Mouse (Mus musculus) lung, embryonic 16.5 days (tissue): ENCODE results near the gene Musk. TPM values are rescaled to one million over a fixed set of nuclear protein-coding genes. Genes with fewer than 3 reads are reported as not detected.
A peak's percentile ranks its signal among the peaks of the same experiment; 100 is the strongest.

ENCODE experiments used
- ATAC-seq: fragments of 200-750 bp; cut with Nextera tagmentation; 2 replicates; pipeline ENCODE4 v1.8.0; 2017; ENCODE audit warnings: low read depth, mild to moderate bottlenecking, moderate library complexity
- H3K27ac ChIP-seq: fragments of 300-500 bp; sonication (generic); 2 replicates; pipeline ENCODE4 v1.5.1; 2014; ENCODE audit warnings: mild to moderate bottlenecking, control low read depth, low read length
- H3K27me3 ChIP-seq: fragments of 300-500 bp; sonication (generic); 2 replicates; pipeline ENCODE4 v1.6.1; 2014; ENCODE audit warnings: low read depth, low read length, mixed read lengths; ENCODE audit not compliant: control insufficient read depth, insufficient read depth
- H3K36me3 ChIP-seq: fragments of 300-500 bp; sonication (generic); 2 replicates; pipeline ENCODE4 v1.6.1; 2014; ENCODE audit warnings: low read length; ENCODE audit not compliant: control insufficient read depth, insufficient read depth
- H3K4me1 ChIP-seq: fragments of 300-500 bp; sonication (generic); replicated peaks from 2 replicates; pipeline ENCODE4 v1.6.1; 2014; ENCODE audit warnings: low read length, mixed read lengths; ENCODE audit not compliant: control insufficient read depth, insufficient read depth
- H3K4me2 ChIP-seq: fragments of 300-500 bp; sonication (generic); 2 replicates; pipeline ENCODE4 v1.6.1; 2014; ENCODE audit warnings: low read depth, low read length, control low read depth
- H3K4me3 ChIP-seq: fragments of 300-500 bp; sonication (generic); 2 replicates; pipeline ENCODE4 v1.5.1; 2014; ENCODE audit warnings: mild to moderate bottlenecking, low read length, control low read depth
- H3K9ac ChIP-seq: fragments of 300-500 bp; sonication (generic); 2 replicates; pipeline ENCODE4 v1.6.1; 2014; ENCODE audit warnings: low read length, control low read depth
- H3K9me3 ChIP-seq: fragments of 300-500 bp; sonication (generic); 2 replicates; pipeline ENCODE4 v1.6.1; 2016; ENCODE audit warnings: low read length; ENCODE audit not compliant: control insufficient read depth
- WGBS: fragments of 180-500 bp; shearing (Covaris S2); extraction: QIAGEN DNeasy Blood & Tissue Kit; methylation state at CpG from one replicate; pipeline ENCODE4 v1.1.7; 2014; 5-methylcytosine and 5-hydroxymethylcytosine counted together
- polyA plus RNA-seq: library from polyadenylated mRNA; unstranded; fragments of >200 nt; fragmentation: Nextera tagmentation; extraction: Ambion mirVana; gene quantifications from 2 replicates; pipeline ENCODE4 v1.2.1, GENCODE M21; 2015

Musk gene
- polyA plus RNA-seq, 1 experiment from 2014 or later = 0.06 TPM

DNA sequence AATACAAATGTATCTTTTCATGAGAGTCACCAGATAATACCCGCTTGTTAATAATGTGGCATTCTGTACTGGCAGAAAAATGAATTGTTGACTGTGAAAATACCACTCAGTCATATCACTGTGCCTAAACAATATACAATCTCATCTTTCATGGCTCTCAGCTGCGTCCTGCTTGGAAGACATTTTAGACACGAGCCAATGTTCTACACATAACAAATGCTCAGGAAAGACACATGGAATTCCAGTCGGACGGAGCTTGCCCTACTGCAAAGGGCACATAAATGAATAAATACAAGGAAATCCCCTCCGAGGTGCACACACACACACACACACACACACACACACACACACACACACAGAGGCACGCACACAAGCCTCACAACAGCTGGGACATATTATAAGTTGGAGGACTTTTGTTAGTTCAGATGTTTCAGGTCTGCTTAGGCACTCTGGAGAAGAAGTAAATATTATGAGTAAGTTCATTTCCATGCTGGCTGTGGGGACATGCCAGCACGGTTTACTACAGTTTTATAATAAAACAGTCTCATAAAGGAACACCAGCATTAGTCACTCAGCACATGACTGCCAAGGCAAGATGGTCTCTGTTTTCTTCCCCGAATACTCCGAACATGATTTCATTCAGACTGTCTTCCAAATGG lies 14.1 kb upstream of the Musk start:
- Histone ChIP-seq H3K4me2 (0 out of 2 replicates have a peak overlapping the region, but pooled peaks have one; percentile 10), H3K27ac (peak overlapping the region; percentile 52), H3K4me1 (peaks cover 9% of the 10 kb centered on the region; the same call in 1 of the 2 replicates), H3K36me3 (no peaks in the 10 kb centered on the region), H3K27me3 (no peaks in the 10 kb centered on the region), H3K9me3 (no peaks in the 10 kb centered on the region), H3K9ac (no peak overlapping the region), H3K4me3 (no peak overlapping the region)
- peak; percentile 73 for ATAC-seq
- WGBS = 36% methylated on average over 10 of the region's 10 CpGs

DNA sequence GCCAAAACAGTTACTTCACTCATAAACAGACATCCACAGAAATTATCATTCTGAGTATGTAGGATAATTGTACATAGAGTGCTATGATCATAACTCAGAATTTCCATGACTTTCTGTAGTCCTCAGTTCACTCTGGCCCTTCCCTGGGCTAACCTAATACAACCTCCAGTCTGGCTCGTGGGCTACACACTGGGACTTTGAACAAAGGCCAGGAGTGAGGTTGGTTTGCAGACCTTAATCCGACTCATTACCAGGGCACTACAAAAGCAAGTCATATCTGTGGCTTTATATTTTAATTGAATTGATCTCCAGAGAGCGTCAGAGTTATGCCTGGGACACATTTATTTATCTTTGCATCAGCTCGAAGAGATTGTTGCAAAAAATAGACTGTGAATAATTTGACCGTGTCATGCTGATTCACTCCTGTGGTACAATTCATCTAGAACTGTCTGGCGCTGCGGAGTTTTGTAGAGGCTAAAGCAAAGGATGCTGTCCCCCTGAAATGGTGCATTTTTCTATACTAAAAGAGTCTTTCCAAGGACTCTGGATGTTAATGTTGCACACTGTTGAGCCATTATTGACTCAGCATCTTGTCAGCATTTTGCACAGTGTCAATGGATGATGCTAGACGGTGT lies 10.4 kb upstream of the Musk start:
- H3K27ac ChIP-seq = no peak overlapping the region
- H3K4me1 ChIP-seq = peaks cover 9% of the 10 kb centered on the region; the same call in 1 of the 2 replicates
- H3K36me3 ChIP-seq = no peaks in the 10 kb centered on the region
- no peaks in the 10 kb centered on the region for H3K9me3 ChIP-seq
- 57% methylated on average over 8 of the region's 8 CpGs for WGBS
- H3K9ac ChIP-seq = no peak overlapping the region
- no peaks in the 10 kb centered on the region for H3K27me3 ChIP-seq
- no peak overlapping the region for H3K4me2 ChIP-seq
- no peak for ATAC-seq
- no peak overlapping the region for H3K4me3 ChIP-seq

GRCm38 (mm10) chr4:58278368-58278767 lies 7.4 kb upstream of the Musk start:
- H3K27me3 ChIP-seq = no peaks in the 10 kb centered on the region
- H3K36me3 ChIP-seq = no peaks in the 10 kb centered on the region
- H3K27ac ChIP-seq = no peak overlapping the region
- 45% methylated on average over 6 of the region's 6 CpGs for WGBS
- peak; percentile 82 for ATAC-seq
- no peak overlapping the region for H3K9ac ChIP-seq
- H3K4me3 ChIP-seq = no peak overlapping the region
- H3K4me2 ChIP-seq = no peak overlapping the region
- H3K9me3 ChIP-seq = no peaks in the 10 kb centered on the region
- H3K4me1 ChIP-seq = no peaks in the 10 kb centered on the region

GRCm38 (mm10) chr4:58280121-58280520 lies 5.6 kb upstream of the Musk start:
- WGBS = 87% methylated on average over 2 of the region's 2 CpGs
- ATAC-seq = no peak
- Histone ChIP-seq H3K4me3 (no peak overlapping the region), H3K27me3 (no peaks in the 10 kb centered on the region), H3K9me3 (no peaks in the 10 kb centered on the region), H3K4me2 (no peak overlapping the region), H3K36me3 (no peaks in the 10 kb centered on the region), H3K27ac (no peak overlapping the region), H3K9ac (no peak overlapping the region), H3K4me1 (no peaks in the 10 kb centered on the region)

- no peaks in the 10 kb centered on the region for H3K9me3 ChIP-seq
- H3K4me1 ChIP-seq = no peaks in the 10 kb centered on the region
- no peaks in the 10 kb centered on the region for H3K36me3 ChIP-seq
- H3K9ac ChIP-seq = no peak overlapping the region
- H3K4me3 ChIP-seq = no peak overlapping the region
- no peak overlapping the region for H3K4me2 ChIP-seq
- no peak for ATAC-seq
- no peaks in the 10 kb centered on the region for H3K27me3 ChIP-seq
- H3K27ac ChIP-seq = no peak overlapping the region
- WGBS = 41% methylated on average over 9 of the region's 9 CpGs
These were observed 769 bp downstream of the Musk start for GRCm38 (mm10) chr4:58286368-58287090.

GRCm38 (mm10) chr4:58288753-58289152 lies 3.0 kb downstream of the Musk start:
- Histone ChIP-seq H3K36me3 (no peaks in the 10 kb centered on the region), H3K9me3 (no peaks in the 10 kb centered on the region), H3K27ac (no peak overlapping the region), H3K4me2 (no peak overlapping the region), H3K4me3 (no peak overlapping the region), H3K4me1 (no peaks in the 10 kb centered on the region), H3K27me3 (no peaks in the 10 kb centered on the region), H3K9ac (no peak overlapping the region)
- no peak for ATAC-seq
- WGBS = 72% methylated on average over 5 of the region's 5 CpGs

- Histone ChIP-seq H3K36me3 (no peaks in the 10 kb centered on the region), H3K27me3 (no peaks in the 10 kb centered on the region), H3K4me1 (no peaks in the 10 kb centered on the region), H3K27ac (no peak overlapping the region), H3K9me3 (no peaks in the 10 kb centered on the region), H3K9ac (no peak overlapping the region), H3K4me2 (no peak overlapping the region), H3K4me3 (no peak overlapping the region)
- ATAC-seq = no peak
- 53% methylated on average over 1 of the region's 1 CpGs for WGBS
These were observed 6.1 kb downstream of the Musk start for GRCm38 (mm10) chr4:58291828-58292227.

DNA sequence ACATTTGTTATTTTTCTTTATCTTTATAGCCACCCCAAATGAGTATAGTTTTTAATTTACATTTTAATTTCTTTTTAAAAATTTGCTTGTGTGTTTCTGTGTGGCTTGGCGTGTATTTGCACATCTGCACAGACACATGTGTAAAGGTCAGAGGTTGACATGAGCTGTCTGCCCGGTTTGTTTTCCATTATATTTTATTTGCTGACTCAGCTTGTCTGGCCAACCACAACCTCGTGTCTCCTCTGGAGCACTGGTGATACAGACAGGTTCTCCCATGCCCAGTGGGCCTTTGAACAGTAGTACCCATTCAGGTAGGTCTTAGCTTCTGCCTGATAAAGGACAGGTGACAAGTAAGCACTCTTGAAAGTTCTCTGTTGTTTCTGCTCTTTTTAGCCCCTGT lies 7.3 kb downstream of the Musk start:
- H3K4me1 ChIP-seq = no peaks in the 10 kb centered on the region
- H3K4me3 ChIP-seq = no peak overlapping the region
- H3K27me3 ChIP-seq = no peaks in the 10 kb centered on the region
- H3K4me2 ChIP-seq = no peak overlapping the region
- H3K9me3 ChIP-seq = no peaks in the 10 kb centered on the region
- no peak overlapping the region for H3K27ac ChIP-seq
- no peaks in the 10 kb centered on the region for H3K36me3 ChIP-seq
- 76% methylated on average over 3 of the region's 3 CpGs for WGBS
- no peak overlapping the region for H3K9ac ChIP-seq
- no peak for ATAC-seq

GRCm38 (mm10) chr4:58303862-58304261 lies 18.1 kb downstream of the Musk start:
- Histone ChIP-seq H3K9ac (no peak overlapping the region), H3K36me3 (no peaks in the 10 kb centered on the region), H3K27me3 (no peaks in the 10 kb centered on the region), H3K4me2 (no peak overlapping the region), H3K4me1 (peaks cover 4% of the 10 kb centered on the region), H3K4me3 (no peak overlapping the region), H3K9me3 (no peaks in the 10 kb centered on the region), H3K27ac (no peak overlapping the region)
- 69% methylated on average over 5 of the region's 5 CpGs for WGBS
- ATAC-seq = no peak
